Mouse (Mus musculus) mature B cell (primary cell): ENCODE measurements around the gene Rhox4b.
"Not testable (repeated sequence)": the region's sequence is repeated elsewhere in the genome, so short reads cannot be mapped to it uniquely, and the experiment has no call there.

ENCODE experiments used
- in situ Hi-C: fragments of 300-500 bp; cut with MboI; formaldehyde crosslinking; loops from 2 replicates; pipeline ENCODE4 v1.14.3; 2019

Gene Rhox4b

DNA sequence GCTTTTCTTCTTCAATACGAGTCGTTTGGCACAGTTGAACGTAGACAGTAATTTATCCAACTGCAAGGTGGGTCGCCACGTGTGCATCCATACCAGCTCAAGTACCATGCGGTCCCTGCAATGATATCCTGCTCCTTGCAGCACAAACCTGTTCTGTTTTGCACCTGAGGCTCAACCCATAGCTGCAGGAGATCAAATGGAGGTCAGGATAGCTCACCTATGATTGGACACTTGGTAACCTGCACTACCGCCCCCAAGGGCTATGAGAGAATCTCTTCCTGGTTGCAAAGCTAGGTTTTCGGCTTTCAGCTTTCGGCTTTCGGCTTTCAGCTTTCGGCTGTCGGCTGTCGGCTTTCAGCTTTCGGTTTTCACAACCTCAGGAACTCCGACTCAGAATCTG, at the start of gene Rhox4b:
Rhox4b (plus strand) TSS at position 301 of the 400 bp plus-strand sequence.
- in situ Hi-C loops: not testable (repeated sequence)

DNA sequence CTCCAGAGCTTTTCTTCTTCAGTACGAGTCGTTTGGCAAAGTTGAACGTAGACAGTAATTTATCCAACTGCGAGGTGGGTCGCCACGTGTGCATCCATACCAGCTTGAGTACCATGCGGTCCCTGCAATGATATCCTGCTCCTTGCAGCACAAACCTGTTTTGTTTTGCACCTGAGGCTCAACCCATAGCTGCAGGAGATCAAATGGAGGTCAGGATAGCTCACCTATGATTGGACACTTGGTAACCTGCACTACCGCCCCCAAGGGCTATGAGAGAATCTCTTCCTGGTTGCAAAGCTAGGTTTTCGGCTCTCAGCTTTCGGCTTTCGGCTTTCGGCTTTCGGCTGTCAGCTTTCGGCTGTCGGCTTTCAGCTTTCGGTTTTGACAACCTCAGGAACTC, 41.7 kb upstream of the Rhox4b start, which contains the start of gene Rhox4a2:
Rhox4a2 (plus strand) TSS at position 301 of the 400 bp plus-strand sequence.
- in situ Hi-C loops: not testable (repeated sequence)

DNA sequence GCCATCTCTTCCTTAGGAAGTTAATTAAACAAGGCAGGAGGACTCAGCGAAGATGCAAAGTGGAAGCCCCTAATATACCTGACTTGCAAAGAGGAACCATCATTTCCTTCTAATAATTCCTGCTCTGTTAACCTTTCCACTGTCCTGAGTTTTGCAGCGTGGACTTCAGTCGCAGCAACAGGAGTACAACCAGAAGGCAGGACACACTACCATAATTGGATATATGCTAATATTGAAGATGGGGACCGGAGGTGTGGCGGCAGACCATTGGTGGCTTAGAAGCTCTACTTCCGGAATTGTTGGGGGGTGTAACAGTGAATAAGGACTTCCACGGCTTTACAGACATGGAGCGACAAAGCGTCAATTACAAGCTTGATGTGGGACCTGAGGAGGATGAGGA, 20.5 kb upstream of the Rhox4b start, which contains the start of gene Rhox2b:
Rhox2b (plus strand) TSS at position 301 of the 400 bp plus-strand sequence.
- in situ Hi-C loops: not testable (repeated sequence)

DNA sequence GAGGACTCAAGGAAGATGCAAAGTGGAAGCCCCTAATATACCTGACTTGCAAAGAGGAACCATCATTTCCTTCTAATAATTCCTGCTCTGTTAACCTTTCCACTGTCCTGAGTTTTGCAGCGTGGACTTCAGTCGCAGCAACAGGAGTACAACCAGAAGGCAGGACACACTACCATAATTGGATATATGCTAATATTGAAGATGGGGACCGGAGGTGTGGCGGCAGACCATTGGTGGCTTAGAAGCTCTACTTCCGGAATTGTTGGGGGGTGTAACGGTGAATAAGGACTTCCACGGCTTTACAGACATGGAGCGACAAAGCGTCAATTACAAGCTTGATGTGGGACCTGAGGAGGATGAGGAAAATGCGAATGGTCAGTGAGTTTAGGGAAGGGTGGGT, 21.1 kb downstream of the Rhox4b start, which contains the start of gene Rhox2c:
Rhox2c (plus strand) TSS at position 301 of the 400 bp plus-strand sequence.
- in situ Hi-C loops: not testable (repeated sequence)

DNA sequence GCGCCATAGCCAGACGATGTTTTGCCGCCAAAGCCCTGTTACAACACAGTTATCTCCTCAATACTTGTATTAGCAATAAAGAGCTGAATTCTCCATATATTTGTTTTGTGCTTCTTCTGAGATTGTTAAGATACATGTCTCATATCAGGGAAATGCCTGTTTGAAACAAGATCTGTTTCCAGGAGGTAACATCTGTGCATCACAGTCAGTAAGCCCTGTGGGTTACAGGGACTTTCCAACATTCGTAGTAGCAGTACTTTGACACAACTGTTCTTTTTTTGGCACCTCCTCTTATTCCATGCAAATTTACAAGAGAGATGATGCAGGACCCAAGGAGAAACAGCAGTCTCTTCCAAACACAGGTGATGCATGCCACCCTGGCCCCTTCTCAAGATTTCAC, 26.0 kb downstream of the Rhox4b start, which contains the start of gene Rhox3c:
Rhox3c (plus strand) TSS at position 301 of the 400 bp plus-strand sequence.
- in situ Hi-C loops: not testable (repeated sequence)

DNA sequence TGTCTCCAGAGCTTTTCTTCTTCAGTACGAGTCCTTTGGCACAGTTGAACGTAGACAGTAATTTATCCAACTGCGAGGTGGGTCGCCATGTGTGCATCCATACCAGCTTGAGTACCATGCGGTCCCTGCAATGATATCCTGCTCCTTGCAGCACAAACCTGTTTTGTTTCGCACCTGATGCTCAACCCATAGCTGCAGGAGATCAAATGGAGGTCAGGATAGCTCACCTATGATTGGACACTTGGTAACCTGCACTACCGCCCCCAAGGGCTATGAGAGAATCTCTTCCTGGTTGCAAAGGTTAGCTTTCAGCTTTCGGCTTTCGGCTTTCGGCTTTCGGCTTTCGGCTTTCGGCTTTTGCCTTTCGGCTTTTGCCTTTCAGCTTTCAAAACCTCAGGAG, 47.7 kb downstream of the Rhox4b start, which contains the start of gene Rhox4c:
Rhox4c (plus strand) TSS at position 301 of the 400 bp plus-strand sequence.
- in situ Hi-C loops: not testable (repeated sequence)
